Mouse (Mus musculus): ENCODE results near the gene Best3. TPM values are rescaled to one million over a fixed set of nuclear protein-coding genes. Genes with fewer than 3 reads are reported as not detected.
A peak's percentile ranks its signal among the peaks of the same experiment; 100 is the strongest.

Best3 gene
- polyA plus RNA-seq (2017; shearing (Covaris generic)) = not detected

DNA sequence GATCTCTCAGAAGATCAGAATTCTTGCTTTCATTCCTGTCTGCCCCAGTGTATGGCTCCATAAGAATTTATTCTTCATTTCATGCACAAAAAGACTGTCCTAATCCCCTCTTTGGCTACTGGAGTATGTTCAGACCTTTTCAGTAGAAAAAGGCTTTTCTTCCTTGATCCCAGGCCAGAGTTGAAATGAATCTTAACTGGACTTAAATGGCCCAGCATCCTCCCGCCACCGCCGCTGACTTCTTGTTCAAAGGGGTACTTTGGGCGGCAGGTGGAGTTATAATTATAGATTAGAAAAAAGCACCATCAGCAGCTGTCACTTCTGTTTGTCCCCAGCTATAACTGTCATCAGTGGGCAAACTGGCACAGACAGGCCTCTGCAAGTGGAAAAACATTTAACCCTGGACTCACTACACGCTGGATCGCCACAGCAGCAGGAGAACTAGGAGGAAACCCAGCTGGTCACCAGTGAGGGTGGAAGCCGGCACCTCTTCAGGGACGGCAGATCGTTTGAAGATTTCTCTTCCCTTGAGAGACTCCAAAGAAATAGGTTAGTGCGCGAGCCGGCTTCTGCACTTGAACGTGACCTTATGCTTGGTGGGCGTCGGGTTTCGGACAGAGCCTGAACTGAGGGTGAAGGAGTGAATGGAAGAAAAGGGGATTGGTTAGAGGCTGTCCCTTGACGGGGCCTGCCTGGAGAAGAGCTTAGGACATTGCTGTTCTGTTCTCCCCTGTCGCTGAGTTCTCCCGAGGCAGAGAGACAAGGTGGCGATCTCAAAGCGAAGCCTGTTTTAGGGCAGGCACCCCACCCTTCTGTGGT is at the start of gene Best3:
TSS of gene Best3 (plus strand) at position 51 of the 819 bp plus-strand sequence.
- ATAC-seq = no peak

DNA sequence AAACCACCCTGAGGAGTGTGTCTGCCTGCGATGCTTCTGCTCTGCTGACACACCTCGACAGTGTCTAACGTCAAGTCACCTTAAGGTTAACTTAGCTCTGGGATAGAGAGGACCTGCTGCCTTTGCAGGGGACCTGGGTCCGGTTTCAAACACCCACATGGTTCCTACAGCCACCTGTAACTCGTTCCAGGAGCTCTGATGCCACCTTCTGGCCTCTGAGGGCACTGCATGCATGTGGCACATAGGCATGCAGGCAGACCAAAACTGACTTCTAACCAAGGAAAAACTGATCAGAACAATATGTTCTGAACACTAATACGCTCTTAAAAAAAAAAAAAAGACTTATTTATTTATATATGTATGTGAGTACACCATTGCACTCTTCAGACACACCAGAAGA is 43.1 kb upstream of the Best3 start:
- peak; percentile 16 for ATAC-seq

DNA sequence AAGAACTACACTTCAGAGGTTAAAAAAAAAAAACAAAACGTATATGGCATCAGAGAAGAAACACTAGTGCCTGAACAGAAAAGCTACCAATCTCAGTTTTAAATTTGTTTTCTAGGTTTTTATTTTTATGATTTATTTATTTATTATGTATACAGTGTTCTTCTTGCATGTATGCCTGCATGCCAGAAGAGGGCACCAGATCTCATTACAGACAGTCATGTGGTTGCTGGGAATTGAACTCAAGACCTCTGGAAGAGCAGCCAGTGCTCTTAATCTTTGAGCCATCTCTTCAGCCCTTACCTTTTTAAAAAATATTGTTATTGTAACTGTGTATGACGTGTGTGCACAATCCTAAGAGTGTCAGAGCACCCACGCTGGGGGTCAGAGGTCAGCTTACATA is 42.0 kb upstream of the Best3 start:
- peak; percentile 44 for ATAC-seq

DNA sequence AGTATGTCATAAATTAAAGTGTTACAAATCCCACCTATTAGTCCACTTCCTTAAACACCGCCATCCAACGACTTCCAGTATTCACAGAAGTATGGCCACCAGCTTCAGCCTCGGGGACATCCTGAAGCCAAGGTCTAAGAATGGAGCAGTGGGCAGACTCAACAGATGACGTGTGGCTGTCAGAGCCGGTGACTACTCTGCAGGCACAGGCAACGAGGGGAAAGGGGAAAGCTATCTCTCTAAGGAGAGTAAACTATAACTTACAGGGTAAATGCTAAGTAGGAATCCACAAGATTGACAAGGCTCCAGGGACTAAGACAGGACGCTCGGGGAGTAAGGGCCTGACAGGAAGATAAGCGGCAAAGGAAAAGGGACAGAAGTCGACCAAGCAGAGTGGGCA is 41.2 kb upstream of the Best3 start:
- no peak for ATAC-seq

DNA sequence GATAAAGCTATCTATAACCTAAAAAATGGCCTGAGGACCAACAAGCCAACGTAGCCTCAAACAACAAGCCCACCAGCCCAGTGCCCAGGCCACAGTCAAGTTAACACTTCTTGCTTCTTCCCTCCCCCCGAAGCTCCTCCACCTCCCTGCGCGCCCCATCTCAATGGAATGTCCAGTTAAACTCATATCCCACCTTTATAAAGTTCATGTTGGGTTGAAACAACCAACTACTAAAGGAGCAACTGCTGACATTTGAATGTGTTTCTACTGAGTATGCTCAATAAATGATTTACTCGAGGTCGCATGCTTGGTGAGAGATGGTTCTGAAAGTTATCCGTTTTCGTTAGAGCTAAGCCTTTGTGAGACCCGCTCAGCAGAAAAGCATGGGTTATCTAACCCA is 37.7 kb upstream of the Best3 start:
- no peak for ATAC-seq

DNA sequence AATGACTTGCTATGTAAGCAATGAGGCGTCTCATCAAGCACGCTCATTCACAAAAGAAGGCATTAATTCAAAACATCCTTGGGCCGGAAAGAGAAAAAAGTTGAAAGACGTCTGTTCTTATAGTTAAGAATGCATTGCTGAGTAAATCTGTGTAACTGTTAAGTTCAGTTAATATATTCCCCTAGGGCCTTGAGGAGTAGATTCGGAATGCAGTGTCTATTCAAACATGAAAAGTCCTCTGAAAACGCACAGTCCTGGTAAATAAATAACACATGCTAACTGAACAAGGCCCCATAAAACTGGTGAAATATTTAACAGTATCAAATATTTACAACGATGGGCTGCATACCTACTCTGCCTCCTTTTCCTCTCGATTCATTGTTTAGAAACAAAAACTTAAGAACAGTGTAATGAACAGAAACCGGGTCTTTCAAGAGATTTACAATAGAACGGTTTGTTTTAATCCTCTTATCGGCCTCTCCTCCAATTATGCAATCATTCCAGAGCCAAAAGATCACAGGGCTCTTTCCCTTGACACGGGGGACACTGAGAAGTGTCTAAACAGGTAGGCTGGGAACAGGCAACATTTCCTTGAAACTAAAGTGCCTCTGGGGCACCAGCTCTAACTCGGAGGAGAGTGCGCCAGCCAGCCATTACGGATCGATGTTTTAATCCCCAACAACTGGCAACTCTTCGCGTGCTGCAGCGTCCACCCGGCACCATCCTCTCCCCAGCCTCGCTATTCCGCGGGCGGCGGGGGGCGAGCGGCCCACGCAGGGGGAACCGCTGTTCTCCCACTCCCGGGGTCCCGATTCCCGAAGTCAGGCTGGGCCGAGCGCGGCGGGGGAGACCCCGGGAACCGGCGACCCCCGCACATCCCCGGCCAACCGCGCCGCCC is 36.8 kb upstream of the Best3 start:
- peak; percentile 12 for ATAC-seq

DNA sequence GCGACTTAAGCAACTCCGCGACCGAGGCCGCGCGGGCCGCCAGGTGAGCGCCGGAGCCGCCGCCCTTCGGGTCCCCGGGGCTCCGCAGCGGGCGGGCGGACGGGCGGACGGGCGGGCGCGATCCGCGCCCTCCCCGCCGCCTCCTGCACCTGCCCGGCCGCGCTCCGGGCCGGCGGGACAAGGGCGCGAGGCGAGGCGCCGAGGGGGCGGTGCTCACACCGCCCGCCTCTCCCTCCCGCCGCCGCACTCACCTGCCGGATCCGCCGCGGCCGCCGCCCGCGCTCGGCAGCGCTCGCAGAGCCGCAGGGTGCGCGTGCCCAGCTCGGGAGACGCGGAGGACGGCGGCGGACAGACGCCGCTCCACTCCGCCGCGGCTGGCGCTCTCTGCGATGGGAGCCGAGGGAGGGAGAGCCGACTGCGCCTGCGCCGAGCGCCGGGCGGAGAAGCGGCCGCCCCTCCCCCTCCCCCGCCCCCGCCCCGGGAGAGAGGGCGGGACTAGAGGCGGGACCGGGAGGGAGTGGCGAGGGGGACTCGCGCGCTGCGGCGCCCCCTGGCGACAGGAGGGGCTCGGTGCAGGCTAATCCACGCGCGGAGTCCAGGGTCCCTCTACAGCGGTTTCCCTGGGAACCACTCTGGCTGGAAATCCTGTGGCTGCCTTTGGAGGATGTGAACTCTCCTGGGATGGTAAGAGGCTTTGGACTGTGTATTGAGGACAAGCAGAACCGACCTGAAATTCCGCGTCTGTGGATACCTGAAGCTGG is 35.9 kb upstream of the Best3 start, which contains the start of gene Rab3ip:
TSS of gene Rab3ip (minus strand) at position 761 of the 761 bp plus-strand sequence.
- ATAC-seq = peak; percentile 61

DNA sequence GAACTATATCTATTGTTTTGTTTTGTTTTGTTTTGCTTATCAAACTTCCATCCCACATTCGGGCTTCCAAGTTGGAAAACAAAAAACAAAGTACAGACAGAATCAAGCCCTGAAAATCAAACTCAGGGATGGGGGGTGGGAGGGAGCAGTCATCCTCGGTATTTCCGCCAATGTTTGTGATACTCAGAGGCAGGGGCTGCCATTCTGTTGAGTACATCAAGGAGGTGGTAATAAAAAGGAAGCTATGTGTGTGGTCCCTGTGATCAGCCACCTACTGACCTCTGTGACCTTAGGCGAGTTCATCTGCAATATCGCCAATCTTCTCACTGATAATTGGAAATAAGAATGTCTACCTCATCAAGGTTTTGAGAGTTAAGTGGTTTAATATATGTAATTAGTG is 35.2 kb upstream of the Best3 start:
- ATAC-seq = no peak

DNA sequence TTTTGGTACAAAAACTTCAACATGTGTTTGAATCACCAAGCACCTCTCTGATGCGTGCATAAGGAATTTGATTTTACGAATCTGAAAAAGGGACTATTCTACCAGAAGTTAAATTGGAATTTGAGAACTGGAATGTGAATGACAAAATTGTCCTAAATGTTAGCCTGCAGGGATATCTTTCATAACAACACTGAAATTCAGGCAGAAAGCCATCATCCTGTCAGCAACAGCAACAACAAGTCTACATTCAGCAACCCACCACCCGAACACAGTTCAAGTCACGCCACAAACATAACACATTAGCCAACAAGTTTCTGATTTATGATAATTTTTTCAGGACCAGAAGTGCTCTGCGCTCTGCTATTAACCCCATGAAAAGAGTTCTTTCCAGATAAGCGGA is 30.9 kb upstream of the Best3 start:
- no peak for ATAC-seq

DNA sequence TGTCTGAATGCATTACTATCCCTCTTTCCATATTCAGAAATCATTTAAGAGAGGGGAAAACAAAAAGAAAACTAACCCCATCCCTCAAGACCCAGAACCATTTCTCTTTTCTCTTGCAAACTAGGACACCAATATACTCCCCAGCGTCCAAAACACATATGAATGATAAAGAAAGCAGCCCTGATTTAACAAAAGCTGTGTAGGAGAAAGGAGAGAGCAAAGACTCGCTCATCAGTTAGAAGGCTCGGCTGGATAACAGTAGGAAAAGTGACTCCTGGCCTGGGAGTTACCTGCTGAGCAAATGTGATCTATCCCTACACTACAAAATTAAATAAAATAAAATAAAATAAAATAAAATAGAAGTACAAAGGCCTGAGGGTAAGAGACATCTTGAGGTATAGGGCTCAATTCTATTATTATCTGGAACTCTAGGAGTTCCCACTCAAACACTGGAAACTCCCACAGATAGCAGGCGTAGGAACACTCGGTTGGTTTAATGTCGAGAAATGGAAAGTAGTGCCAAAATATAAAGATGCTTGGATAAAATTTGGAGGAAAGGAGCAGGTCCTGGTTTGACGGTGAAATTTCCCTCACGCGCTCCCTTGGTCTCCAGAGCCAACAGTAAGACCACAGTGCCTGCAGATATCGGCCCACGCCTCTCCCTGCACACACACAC is 29.5 kb upstream of the Best3 start:
- ATAC-seq = no peak

DNA sequence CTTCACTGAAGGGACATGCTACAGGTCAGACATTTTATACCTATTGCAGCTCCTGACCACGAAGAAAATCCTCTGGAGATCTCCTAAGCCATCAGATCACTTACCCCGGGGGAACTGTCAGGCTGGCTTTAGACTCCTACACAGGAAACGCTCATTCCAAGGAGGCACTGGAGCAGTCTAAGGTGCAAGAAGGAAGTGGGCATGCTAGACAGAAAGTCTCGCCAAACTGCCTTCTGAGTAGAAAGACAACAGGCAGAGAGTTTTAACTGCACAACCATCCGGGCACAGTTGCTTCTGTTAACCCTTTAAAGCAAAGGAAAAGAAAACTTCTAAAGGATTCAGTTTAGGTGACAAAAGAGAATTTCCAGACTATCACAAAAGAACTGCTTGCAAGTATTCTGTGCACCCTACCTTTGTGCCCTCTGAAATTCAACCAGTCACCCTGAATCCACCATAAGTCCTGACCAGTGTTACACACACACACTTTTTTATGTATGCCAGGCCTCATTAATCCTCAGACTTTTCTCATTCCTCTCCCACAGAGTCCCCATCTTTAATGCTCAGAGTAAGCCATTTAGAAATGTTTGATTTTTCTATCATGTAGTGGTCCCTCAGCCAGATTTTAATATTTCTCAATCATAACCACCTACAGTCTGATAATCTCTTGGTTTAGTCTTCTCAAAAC is 28.1 kb upstream of the Best3 start:
- no peak for ATAC-seq

DNA sequence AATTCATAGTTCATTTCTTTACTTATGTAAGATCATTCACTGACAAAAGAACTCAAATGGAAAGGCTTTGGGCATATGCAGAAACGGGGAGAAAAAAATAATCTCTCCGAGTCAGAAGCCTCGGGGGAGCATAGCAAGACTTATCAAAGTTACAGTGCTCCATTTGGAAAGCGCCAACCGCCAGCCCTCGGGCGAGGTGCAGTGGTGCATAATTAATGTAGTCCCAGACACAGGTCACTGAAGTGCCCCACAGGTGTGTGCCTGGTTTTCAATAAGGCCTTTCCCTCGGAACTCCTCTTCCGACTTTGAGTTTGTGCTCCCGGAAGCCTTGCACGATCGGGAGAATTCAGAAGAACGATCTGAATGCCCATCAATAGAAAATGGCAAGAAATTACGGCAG is 24.0 kb upstream of the Best3 start:
- ATAC-seq = no peak

DNA sequence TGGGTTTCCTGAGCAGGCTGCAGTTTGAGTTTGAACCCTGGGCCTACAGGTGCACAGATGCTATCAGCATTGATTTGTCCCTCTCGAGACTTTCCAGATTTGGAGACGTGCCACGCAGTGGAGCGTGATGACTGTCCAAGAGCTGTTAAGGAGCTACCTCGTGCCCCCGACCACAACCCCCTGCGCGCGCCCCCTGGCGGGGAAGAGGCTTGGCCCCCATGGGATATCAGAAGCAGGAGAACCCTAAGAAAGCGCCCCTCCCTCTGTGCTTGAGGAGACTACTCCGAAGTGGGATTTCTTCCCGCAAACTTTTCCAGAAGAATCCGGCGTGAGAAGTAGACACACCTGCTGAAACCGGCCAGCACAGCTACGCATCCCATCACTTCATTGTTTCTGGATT is 23.3 kb upstream of the Best3 start:
- no peak for ATAC-seq

DNA sequence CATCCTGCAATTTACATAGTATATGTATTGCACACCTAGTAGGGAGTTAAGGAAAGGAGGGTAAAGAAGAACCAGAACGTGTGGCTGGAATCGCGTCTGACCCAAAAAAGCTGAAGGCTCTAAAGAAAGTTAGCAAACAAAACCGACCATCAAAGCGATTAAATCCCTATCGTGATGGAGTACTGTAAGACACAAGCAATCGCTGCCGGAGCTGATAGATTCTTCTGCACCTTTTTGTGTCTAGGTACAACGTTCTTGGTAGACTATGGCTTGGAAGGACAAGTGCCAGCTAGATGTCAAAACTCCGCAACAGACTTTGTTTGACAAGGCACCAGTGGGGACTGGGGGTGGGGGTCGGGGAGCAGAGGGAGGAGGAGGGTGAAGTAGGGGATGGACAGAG is 22.0 kb upstream of the Best3 start:
- no peak for ATAC-seq

DNA sequence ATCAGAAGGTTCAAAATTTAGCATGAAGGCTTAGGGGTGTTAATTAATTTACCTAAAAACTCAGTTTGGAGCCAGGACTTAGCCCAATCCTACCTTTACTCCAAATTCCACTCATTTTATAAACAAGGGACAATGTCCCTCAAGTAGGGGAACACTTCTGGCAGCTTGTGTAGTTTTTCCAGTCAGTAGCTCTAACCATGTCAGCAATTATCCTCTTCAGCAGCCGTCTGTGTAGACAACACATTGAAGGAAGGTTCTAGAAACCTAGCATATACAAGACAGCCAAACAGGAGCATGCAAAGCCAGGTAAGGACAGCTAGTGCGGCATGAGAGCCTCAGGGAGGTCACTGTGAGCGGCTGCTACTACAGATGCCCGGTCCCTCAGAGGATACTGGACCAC is 21.5 kb upstream of the Best3 start:
- no peak for ATAC-seq

DNA sequence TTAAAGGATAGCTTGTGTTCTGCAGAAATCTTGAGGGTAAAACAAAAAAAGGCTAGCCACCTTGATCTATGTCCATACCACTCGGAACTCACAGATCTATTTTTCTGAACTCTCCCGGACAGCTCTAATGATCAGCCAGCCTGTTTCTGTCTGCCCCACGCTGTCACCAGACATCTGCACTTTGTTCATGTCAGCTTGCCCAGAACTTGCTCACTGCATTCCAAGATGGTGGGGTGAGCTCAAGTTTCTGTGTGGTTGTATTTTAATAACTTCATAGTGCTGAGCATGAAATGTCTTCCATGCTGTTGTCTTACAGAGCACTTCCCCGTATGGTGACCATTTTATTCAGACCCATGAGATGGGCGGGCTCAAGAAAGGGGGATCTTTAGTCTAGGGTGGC is 20.8 kb upstream of the Best3 start:
- ATAC-seq = no peak

DNA sequence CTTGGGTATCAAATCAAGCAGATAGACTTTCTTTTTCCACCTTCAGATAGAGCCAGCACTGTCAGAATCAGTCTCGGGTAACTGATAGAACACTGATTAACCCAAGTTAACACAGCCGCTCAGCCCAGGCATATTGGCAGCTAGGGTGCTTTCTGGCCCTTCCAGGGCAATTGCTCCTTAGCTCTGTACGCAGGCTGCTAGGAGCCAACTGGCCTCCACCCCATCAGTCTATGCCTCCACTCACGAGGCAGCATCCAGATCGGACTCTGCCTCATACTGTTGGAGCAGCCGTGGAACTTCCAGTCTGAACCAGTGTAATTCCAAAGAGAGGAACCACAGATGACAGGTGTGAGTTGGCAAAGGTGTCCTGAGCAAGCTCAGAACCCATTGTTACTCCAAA is 20.0 kb upstream of the Best3 start:
- no peak for ATAC-seq

DNA sequence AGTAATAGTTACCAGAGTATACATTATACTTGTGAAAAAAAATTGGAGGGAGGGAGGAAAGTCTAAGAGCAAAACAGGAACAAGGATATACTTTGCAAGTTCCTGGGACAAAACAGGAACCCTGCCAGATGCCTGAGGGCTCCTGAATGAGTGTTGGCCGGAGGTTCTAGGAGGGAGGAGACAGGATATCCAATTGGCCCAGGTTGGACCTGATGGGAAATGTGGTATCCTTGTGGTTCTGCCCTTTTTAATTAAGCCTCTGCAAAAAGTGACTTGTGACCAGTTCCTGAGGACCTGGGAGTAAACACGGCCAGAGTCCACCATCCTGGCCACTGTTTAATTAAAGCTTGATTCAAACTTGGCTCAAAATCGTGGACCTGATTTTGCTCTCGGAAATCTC is 17.4 kb upstream of the Best3 start:
- no peak for ATAC-seq

DNA sequence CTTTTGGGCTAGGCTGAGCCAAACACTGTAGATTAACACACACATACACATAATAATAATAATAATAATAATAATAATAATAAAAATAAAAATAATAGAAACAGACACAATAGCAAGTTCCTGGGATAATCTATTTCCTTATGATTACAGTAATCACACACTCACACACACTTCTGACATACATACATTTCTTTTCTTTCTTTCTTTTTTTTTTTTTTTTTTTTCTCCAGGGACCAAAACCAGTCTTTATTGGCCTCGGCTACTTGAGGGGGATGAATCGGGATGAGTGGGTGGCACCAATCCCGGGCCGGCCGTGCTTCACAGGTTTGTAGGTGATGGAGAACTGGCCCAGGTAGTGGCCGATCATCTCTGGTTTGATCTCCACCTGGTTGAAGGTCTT is 13.6 kb upstream of the Best3 start, which contains the start of gene Gm10271:
TSS of gene Gm10271 (minus strand) at position 101 of the 400 bp plus-strand sequence.
- no peak for ATAC-seq

DNA sequence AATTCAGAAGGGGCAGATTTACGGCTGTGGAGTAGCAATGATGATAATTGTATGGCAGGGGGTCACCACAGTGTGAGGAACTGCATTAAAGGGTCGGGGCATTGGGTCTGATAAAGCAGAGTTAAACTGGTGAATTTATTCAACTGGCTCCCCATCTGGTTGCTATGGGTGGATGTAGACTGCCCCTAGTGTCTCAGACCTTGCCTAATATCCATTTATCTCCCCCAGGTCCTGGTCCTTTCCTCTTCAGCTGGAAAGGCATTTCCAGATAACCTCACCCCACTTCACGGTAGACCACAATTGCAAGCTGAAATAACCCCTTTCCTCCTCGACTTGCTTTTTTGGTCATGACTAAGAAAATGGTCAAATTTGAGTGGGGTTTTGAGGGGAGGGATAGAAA is 8.7 kb upstream of the Best3 start:
- ATAC-seq = no peak

DNA sequence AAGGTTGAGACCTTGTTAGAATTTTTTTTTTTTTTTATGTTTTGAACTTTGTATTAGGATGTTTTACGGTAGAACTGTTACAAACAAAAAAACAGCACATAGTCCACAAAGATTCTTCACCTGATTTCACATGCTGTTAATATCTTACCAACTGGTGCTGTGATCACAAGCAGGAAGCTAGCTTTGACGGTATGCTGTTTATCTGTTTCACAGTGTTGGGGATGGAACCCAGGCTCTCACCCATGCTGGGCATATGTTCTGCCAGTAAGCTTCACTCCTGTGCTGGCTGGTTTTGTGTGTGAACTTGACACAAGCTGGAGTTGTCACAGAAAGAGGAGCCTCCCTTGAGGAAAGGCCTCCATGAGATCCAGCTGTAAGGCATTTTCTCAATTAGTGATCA is 8.3 kb upstream of the Best3 start:
- no peak for ATAC-seq

DNA sequence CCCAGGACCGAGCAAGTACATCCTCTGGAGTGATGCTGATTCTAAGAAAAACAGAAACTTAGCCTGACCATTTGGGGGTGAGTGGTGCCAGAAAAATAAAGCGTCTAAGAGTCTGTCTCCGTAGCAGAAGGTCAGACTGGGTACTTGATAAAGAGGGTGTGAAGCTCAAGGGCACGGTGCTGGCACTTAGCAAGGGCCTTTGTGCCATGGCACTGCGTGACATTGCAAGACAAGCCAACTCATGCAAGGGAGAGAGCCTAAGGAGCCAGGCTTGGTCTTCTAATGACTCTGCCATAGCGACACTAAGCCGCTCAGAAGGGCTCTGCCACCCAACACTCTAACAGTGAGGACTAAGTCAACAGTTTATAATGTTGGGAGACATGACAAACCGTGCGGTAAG is 7.3 kb upstream of the Best3 start:
- no peak for ATAC-seq

All from activated CD4-positive, CD25-positive, alpha-beta regulatory T cell, adult 4 months (primary cell).